Mouse (Mus musculus): ENCODE measurements around the gene Il10ra. TPM values are rescaled to one million over a fixed set of nuclear protein-coding genes. Genes with fewer than 3 reads are reported as not detected.

Il10ra gene
- total RNA-seq, 2 experiments from 2014 or later, result 0.47 to 0.54 TPM

DNA sequence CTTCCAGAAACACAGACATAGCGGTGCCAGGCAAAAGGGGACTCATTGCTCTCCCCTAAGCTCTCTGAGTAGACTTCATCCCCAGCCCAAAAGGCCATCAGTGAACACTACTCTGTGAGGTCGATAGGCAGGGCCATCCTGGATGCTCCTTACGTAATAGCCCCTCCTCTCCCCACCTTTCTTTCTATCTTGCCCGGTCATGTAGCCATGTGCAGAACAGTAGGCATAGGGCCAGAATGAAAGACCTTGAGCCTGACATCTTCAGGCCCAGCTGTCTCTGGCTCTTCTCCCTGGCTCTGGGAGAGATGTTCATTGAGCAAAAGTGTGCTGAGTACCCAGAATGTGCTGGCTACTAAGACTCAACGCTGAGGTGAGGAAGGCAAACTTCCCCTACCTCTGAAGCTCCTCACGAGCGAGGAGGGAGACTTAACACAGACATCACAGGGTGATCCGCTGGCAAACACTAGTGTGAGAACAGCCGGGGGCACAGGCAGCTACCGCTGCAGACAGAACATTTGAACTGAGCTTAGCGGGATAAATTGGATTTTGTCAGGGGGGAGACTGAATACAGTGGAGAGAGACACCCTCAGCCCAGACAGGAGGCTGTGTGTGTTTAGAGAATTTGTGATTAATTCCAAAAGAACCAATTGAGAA is 53.3 kb downstream of the Il10ra start:
- H3K27ac ChIP-seq, result no peak overlapping the region
- no peak overlapping the region for H3K4me3 ChIP-seq
- TF ChIP-seq CTCF (IDR thresholded peaks at IDR 0.05), result no peak
- intact Hi-C loops (cut with DNase I), result no loop called here
- DNase-seq, result no peak

DNA sequence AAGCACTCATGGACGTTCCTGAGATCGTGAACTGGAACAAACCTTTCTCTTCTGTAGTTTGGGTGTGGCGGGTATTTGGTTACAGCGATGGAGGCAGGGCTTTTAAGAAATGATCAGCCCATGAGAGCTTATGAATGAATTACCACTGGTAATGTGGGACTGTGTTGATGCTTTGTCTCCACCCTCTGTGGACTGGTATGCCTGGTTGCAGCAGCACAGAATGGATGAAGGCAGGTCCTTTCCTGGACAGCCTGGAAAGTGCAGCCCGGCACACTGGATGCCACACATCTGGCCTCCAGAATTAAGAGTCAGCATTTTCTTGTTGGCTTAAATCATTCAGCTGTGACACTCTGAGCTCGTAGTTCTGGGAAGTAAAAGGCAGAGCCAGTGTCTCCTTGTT is 56.9 kb downstream of the Il10ra start:
- no peak overlapping the region for H3K4me3 ChIP-seq
- DNase-seq, result no peak
- intact Hi-C loops (cut with DNase I), result no loop called here
- TF ChIP-seq CTCF (IDR thresholded peaks at IDR 0.05), result no peak
- no peak overlapping the region for H3K27ac ChIP-seq

DNA sequence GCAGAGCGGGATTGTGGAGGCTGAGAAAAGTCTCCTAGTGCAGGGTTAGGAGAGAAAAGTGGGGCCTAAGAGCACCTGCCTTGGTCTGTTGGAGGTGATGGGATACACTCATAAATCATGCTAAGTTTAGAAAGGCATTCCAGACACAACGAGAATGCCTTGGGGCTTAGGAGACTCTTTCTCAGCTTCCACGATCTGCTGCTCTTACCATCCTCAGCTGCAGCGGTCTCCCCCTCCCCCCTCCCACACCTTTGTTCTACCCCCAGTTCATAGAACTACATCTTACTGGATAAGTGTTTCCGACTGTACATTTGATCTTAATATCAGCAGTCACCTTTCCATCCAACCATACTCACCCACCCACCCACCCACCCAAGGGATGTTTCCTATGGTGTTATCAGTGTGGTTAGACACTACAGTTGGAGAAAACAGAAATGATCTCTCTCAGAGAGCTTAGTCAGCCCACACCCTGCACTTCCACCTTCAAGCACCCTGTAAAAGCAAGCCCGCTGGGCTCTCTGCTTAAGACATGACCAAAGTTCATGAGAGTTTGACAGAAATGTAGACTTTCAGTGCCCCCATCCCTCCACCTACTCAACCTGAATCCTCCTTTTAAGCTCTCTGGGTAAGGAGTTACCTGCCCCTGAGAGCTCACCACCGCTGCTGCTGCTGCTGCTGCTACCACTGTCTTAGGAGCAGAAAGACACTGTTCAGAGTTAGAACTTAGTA is 61.8 kb downstream of the Il10ra start:
- no peak for DNase-seq
- no peak overlapping the region for H3K27ac ChIP-seq
- TF ChIP-seq CTCF (IDR thresholded peaks at IDR 0.05), result no peak
- intact Hi-C loops (cut with DNase I), result no loop called here
- H3K4me3 ChIP-seq, result no peak overlapping the region

DNA sequence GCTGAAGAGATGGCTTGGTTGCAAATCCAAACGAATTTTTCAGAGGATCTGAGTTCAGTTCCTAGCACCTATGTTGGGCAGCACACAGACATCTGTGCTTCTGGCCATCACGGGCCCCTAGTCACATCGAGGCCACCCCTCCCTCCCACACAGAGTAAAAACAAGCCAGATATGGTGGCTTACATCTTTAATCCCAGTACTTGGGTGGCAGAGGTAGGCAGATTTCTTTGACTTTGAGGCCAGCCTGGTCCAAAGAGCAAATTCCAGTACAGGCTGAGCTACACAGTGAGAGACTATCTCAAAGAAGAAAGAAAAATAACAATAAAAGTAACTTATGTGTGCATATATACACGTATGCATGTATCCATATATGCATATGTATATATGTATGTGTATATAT is 62.8 kb downstream of the Il10ra start:
- no peak for DNase-seq
- no peak for TF ChIP-seq CTCF (IDR thresholded peaks at IDR 0.05)
- H3K27ac ChIP-seq, result no peak overlapping the region
- no peak overlapping the region for H3K4me3 ChIP-seq
- intact Hi-C loops (cut with DNase I), result no loop called here

DNA sequence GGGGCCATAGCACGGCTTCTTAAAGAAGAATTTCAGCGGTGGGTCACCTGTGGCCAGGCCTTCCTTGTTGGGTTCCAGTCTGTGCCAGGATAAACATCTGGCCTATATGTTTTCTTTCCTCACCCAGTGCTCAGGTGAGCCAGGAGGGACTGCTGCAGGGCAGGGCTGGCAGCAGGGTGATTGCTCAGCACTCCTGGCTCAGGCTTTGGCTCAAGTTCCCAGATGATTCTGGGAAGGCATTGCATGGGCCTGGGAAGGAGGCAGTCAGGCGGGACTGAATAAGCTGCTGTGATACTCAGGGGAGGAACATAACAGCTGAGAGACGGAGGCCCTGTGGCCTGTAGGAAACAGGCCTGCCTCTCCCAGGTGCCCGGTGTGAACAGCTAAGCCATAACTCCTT is 63.8 kb downstream of the Il10ra start:
- DNase-seq, result no peak
- H3K27ac ChIP-seq, result no peak overlapping the region

More for the DNA sequence above, 63.8 kb downstream of the Il10ra start:
- no peak overlapping the region for H3K4me3 ChIP-seq
- intact Hi-C loops (cut with DNase I), result no loop called here
- no peak for TF ChIP-seq CTCF (IDR thresholded peaks at IDR 0.05)

Small RNA genes lying within 50 kb of the gene (microRNA-seq; reads per million reads assigned to microRNA genes)
- not detected for gene Mir7086

Other genes with a start within 250 kb of the Il10ra start
- under 1 TPM; 0.31 TPM for gene Mpzl2, start 229.3 kb downstream of the Il10ra start, total RNA-seq (2021)
- 1 to 10 TPM; 1.7 to 2.0 TPM for gene Mpzl3, start 214.0 kb downstream of the Il10ra start, total RNA-seq (2021)
- under 1 TPM; 0.64 to 0.66 TPM for gene Jaml, start 190.0 kb downstream of the Il10ra start, total RNA-seq (2021)
- gene Scn2b, start 151.4 kb downstream of the Il10ra start, total RNA-seq (2021), result 1 to 10 TPM; 1.9 to 2.0 TPM
- gene Scn4b, start 130.8 kb downstream of the Il10ra start, total RNA-seq (2021), result 100 to 1,000 TPM; 201 to 246 TPM
- gene BC049352, start 87.1 kb downstream of the Il10ra start, total RNA-seq (2021), result 1 to 10 TPM in 1 of 2 experiments, under 1 TPM in 1; 0.92 to 2.8 TPM
- gene Tmprss4, start 65.1 kb downstream of the Il10ra start, total RNA-seq (2021), result not detected
- gene Tmprss13, start 50.0 kb upstream of the Il10ra start, total RNA-seq (2021), result under 1 TPM; 0.48 to 0.73 TPM
- gene Fxyd6, start 101.0 kb upstream of the Il10ra start, total RNA-seq (2021), result 10 to 100 TPM; 26.7 to 84.7 TPM
- 1 to 10 TPM in 1 of 2 experiments, under 1 TPM in 1; 0.82 to 1.7 TPM for gene Fxyd2, start 130.5 kb upstream of the Il10ra start, total RNA-seq (2021)
- not detected for gene Dscaml1, start 157.5 kb upstream of the Il10ra start, total RNA-seq (2021)